Mouse (Mus musculus): Measurements from ENCODE around the gene Pan2.
A peak's percentile ranks its signal among the peaks of the same experiment; 100 is the strongest.
"Not testable (repeated sequence)": the region's sequence is repeated elsewhere in the genome, so short reads cannot be mapped to it uniquely, and the experiment has no call there.

Gene Pan2

GRCm38 (mm10) chr10:128283604-128284579 is 19.2 kb upstream of the Pan2 start:
- peak; percentile 84 for DNase-seq (ENCODE audit: low spot score)

- DNase-seq (ENCODE audit: low spot score) = not testable (repeated sequence)
Observed at GRCm38 (mm10) chr10:128290594-128290993, 12.5 kb upstream of the Pan2 start.

GRCm38 (mm10) chr10:128296370-128297090 is 6.6 kb upstream of the Pan2 start:
- no peak for DNase-seq (ENCODE audit: low spot score)

- no peak for DNase-seq (ENCODE audit: low spot score)
Observed at GRCm38 (mm10) chr10:128297221-128297620, 5.9 kb upstream of the Pan2 start.

GRCm38 (mm10) chr10:128297622-128298021 is 5.5 kb upstream of the Pan2 start:
- no peak for DNase-seq (ENCODE audit: low spot score)

GRCm38 (mm10) chr10:128298243-128298642 is 4.9 kb upstream of the Pan2 start:
- DNase-seq (ENCODE audit: low spot score) = no peak

- DNase-seq (ENCODE audit: low spot score) = no peak
Observed at GRCm38 (mm10) chr10:128298702-128299171, 4.4 kb upstream of the Pan2 start, which contains the start of gene Il23a. TSS of gene Il23a (minus strand) at chr10:128298752.

GRCm38 (mm10) chr10:128302357-128302756 is 778 bp upstream of the Pan2 start:
- DNase-seq (ENCODE audit: low spot score) = no peak

GRCm38 (mm10) chr10:128302785-128303125 is 380 bp upstream of the Pan2 start:
- no peak for DNase-seq (ENCODE audit: low spot score)

- DNase-seq (ENCODE audit: low spot score) = no peak
Observed at GRCm38 (mm10) chr10:128309654-128310053, 6.5 kb downstream of the Pan2 start.

- no peak for DNase-seq (ENCODE audit: low spot score)
Observed at GRCm38 (mm10) chr10:128310177-128310576, 7.0 kb downstream of the Pan2 start.

GRCm38 (mm10) chr10:128310902-128311301 is 7.8 kb downstream of the Pan2 start:
- no peak for DNase-seq (ENCODE audit: low spot score)

GRCm38 (mm10) chr10:128315578-128315977 is 12.4 kb downstream of the Pan2 start:
- DNase-seq (ENCODE audit: low spot score) = no peak

GRCm38 (mm10) chr10:128321641-128322040 is 18.5 kb downstream of the Pan2 start:
- peak; percentile 37 for DNase-seq (ENCODE audit: low spot score)

GRCm38 (mm10) chr10:128322141-128323108 is 19.3 kb downstream of the Pan2 start, which contains the start of gene Cnpy2:
TSS of gene Cnpy2 (plus strand) at chr10:128322459.
- DNase-seq (ENCODE audit: low spot score) = peak; percentile 97

- DNase-seq (ENCODE audit: low spot score) = no peak
Observed at GRCm38 (mm10) chr10:128323516-128323915, 20.4 kb downstream of the Pan2 start.

- no peak for DNase-seq (ENCODE audit: low spot score)
Observed at GRCm38 (mm10) chr10:128326825-128327224, 23.7 kb downstream of the Pan2 start.

- DNase-seq (ENCODE audit: low spot score) = no peak
Observed at GRCm38 (mm10) chr10:128327610-128328009, 24.5 kb downstream of the Pan2 start.

GRCm38 (mm10) chr10:128332358-128333249 is 29.5 kb downstream of the Pan2 start:
- DNase-seq (ENCODE audit: low spot score) = not testable (repeated sequence)

- DNase-seq (ENCODE audit: low spot score) = peak; percentile 83
Observed at GRCm38 (mm10) chr10:128335582-128335981, 32.4 kb downstream of the Pan2 start.

Data from embryo, embryonic 10 days (tissue).